Mouse (Mus musculus) ES-Bruce4 (cell line): ENCODE data around the gene Cacnb3. TPM values are rescaled to one million over a fixed set of nuclear protein-coding genes. Genes with fewer than 3 reads are reported as not detected.

Experiments
- H3K27ac ChIP-seq: 2 replicates; pipeline ENCODE4 v1.5.1; 2012; ENCODE audit warnings: low read length, inconsistent platforms; ENCODE audit not compliant: insufficient read depth
- H3K27me3 ChIP-seq: 2 replicates; pipeline ENCODE4 v1.6.1; 2012; ENCODE audit warnings: mild to moderate bottlenecking, low read length, inconsistent platforms; ENCODE audit not compliant: control insufficient read depth, poor library complexity, insufficient read depth, severe bottlenecking
- H3K36me3 ChIP-seq: 2 replicates; pipeline ENCODE4 v1.6.1; 2012; ENCODE audit warnings: inconsistent platforms, mild to moderate bottlenecking, low read length, moderate library complexity; ENCODE audit not compliant: control insufficient read depth, poor library complexity, insufficient read depth, severe bottlenecking
- H3K4me1 ChIP-seq: one replicate; pipeline ENCODE4 v1.8.1; 2011; ENCODE audit warnings: low read length; ENCODE audit not compliant: control insufficient read depth, insufficient read depth
- H3K4me3 ChIP-seq: 2 replicates; pipeline ENCODE4 v1.5.1; 2011; ENCODE audit warnings: low read depth, mild to moderate bottlenecking, low read length
- H3K9ac ChIP-seq: 2 replicates; pipeline ENCODE4 v1.6.1; 2012; ENCODE audit warnings: low read depth, mild to moderate bottlenecking, inconsistent platforms; ENCODE audit not compliant: poor library complexity, severe bottlenecking
- H3K9me3 ChIP-seq: replicated peaks from 2 replicates; pipeline ENCODE4 v1.6.1; 2012; ENCODE audit warnings: mild to moderate bottlenecking, low read length, inconsistent platforms; ENCODE audit not compliant: control insufficient read depth, poor library complexity, insufficient read depth, severe bottlenecking
- CTCF ChIP-seq: IDR thresholded peaks from one replicate; pipeline ENCODE4 v1.8.1; 2011; ENCODE audit warnings: low read depth, low read length
- EP300 ChIP-seq: IDR thresholded peaks from 2 replicates; pipeline ENCODE4 v1.6.1; 2011; ENCODE audit warnings: low read depth, low read length; ENCODE audit not compliant: insufficient read depth
- POLR2A ChIP-seq: IDR thresholded peaks from one replicate; pipeline ENCODE4 v1.8.1; 2011; ENCODE audit warnings: low read length; ENCODE audit not compliant: insufficient read depth
- polyA plus RNA-seq: library from polyadenylated mRNA; stranded (reverse); fragments of >200 nt; gene quantifications from 2 replicates; pipeline ENCODE4 v1.2.4, GENCODE M21; 2011; ENCODE audit warnings: low read depth; ENCODE audit not compliant: missing spikeins, insufficient read depth, insufficient read length

Gene Cacnb3
- polyA plus RNA-seq, 1 experiment = 16.8 TPM

DNA sequence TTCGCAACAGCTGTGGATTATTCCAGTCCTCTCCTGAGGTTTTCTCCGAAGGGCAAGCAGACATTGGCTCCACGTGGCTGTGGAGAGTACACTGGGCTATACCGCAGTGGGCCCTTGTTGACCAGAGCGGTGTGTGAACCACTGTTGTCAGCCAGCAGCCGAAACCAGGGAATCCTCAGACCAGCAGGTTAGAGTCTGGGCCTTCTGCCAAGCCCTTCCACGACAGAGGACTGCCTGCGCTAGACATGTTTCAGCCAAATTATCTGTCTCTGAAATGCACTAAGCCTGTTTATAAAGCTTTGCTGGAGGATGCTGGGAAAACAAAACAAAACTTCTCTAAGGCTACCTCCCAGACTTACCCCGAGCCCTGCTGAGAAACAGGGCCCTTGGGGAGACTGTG is 16.1 kb upstream of the Cacnb3 start:
- Histone ChIP-seq H3K9me3 (no peaks in the 10 kb centered on the region), H3K27me3 (peaks cover 4% of the 10 kb centered on the region), H3K36me3 (no peaks in the 10 kb centered on the region), H3K4me1 (peaks cover 2% of the 10 kb centered on the region), H3K4me3 (no peak overlapping the region), H3K9ac (no peak overlapping the region), H3K27ac (no peak overlapping the region)
- no peak for TF ChIP-seq EP300
- no peak for TF ChIP-seq POLR2A
- TF ChIP-seq CTCF = no peak

DNA sequence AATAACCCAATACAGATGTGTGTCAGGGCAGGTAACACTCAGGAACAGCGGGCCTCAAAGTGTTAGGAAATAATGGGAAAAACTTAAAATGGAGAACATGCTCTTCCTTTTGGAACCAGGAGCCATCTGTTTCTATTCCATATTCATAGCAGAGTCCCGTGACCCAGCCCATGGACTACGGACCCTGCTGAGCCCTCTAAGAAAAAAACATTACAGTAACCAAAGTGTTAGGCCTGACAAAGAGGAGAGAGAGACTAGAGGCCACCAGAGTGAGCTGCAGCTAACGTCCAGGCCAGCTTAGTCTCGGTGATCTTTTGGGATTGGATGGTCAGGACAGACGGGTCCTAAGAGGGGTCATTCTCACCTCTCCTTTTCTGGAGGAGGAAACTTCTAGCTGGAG is 15.7 kb upstream of the Cacnb3 start:
- no peaks in the 10 kb centered on the region for H3K9me3 ChIP-seq
- H3K4me3 ChIP-seq = no peak overlapping the region
- no peaks in the 10 kb centered on the region for H3K36me3 ChIP-seq
- H3K27me3 ChIP-seq = no peaks in the 10 kb centered on the region; the same call in 1 of the 2 replicates
- no peak overlapping the region for H3K27ac ChIP-seq
- TF ChIP-seq CTCF (no peak), POLR2A (no peak), EP300 (no peak)
- H3K4me1 ChIP-seq = peaks cover 2% of the 10 kb centered on the region
- no peak overlapping the region for H3K9ac ChIP-seq

DNA sequence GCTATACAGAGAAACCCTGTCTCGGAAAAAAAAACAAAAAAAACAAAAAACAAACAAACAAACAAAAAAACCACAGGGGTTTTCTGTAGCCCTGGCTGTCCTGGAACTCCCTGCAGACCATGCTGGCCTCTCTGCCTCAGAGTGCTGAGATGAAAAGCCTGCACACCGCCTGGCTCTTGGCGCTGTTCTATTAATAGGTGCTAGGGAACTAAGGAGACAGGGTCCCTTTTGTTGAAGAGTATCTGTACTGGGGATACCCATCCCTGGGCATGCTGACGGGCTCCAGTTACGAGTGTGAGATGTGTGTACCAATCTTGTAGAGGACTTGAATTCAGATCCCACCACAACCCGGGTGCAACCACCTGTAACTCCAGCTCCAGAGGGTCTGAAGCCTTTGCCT is 14.9 kb upstream of the Cacnb3 start:
- Histone ChIP-seq H3K27me3 (no peaks in the 10 kb centered on the region), H3K9me3 (no peaks in the 10 kb centered on the region), H3K36me3 (no peaks in the 10 kb centered on the region), H3K4me1 (peaks cover 3% of the 10 kb centered on the region), H3K9ac (no peak overlapping the region), H3K4me3 (no peak overlapping the region), H3K27ac (no peak overlapping the region)
- TF ChIP-seq CTCF (no peak), EP300 (no peak), POLR2A (no peak)

DNA sequence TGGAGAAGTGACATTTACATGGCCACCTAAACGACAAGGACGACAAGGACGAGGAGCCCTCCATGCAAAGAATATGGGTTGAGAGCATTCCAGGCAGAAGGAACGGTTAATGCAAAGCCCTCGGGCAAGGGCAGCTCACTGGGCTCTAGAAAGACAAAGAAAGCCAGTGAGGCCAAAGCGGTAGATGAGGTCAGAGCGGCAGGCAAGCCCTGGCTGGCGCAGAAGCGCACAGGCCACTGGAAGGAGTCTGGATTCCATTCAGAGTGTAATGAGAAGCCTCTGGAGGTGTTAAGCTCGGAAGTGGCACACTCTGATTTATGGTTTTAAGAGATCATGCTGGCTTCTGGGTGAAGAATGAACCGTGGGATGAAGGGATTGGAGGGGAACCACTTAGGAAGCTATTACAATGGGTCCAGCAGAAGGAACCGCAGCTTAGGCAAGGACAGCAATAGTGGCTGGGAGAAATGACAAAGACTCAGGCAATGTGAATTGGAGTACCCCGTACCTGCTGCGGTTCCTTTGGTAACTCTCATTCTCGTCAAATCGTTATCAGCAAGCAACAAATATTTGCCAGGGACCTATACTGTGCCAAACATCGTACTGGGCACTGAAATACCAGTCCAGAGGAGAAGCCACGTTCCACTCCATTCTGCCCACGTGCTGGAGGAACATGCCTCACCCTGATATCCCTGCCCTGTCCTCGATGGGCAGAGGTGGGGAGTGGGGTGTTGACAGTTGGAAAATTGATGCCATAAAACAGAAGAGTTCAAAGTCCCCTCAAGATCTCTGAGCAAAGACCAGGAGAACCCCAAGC is 14.1 kb upstream of the Cacnb3 start:
- Histone ChIP-seq H3K27me3 (no peaks in the 10 kb centered on the region), H3K36me3 (no peaks in the 10 kb centered on the region), H3K27ac (no peak overlapping the region), H3K4me1 (peaks cover 3% of the 10 kb centered on the region), H3K9ac (no peak overlapping the region), H3K4me3 (no peak overlapping the region), H3K9me3 (no peaks in the 10 kb centered on the region)
- TF ChIP-seq POLR2A (no peak), EP300 (no peak), CTCF (no peak)

DNA sequence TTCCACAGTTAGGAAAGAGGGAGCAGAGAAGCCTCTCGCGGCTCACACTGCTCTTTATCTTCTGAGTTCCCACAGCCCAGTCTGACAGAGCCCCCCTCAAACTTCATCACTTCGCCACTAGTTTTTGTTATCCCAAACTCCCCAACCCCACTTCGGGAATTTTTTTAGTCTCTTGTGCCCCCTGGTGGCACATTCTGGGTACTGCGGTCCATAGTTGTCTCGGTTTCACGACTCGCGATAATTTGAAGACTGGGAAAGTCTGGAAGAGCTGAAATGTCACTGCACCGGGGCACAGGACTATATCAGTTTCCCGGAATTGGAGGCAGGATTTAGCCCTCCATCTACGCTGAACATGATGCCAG is 13.5 kb upstream of the Cacnb3 start:
- Histone ChIP-seq H3K4me3 (no peak overlapping the region), H3K9ac (no peak overlapping the region)
- TF ChIP-seq POLR2A = no peak
- peak; percentile 55 for TF ChIP-seq CTCF
- TF ChIP-seq EP300 = no peak

DNA sequence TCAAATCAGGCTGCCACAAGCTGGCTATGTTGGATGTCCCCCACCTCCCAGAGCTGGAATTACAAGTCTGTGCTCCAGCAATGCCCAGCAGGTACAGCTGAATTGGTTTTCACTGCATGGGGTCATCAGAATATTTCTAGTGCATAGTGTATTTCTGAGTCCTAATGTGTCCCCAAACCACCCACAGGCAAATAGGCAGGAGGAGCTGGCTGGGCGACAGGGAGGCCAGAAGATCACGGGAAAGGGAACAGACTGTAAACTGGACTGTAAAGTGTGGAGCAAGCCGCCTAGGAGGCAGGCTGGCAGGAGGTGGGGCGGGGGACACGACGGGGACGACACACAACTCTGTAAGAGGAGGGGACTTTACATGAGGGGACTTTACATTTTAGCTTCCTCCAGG is 8.4 kb upstream of the Cacnb3 start:
- TF ChIP-seq CTCF (no peak), EP300 (no peak), POLR2A (no peak)
- Histone ChIP-seq H3K9me3 (no peaks in the 10 kb centered on the region), H3K27me3 (no peaks in the 10 kb centered on the region), H3K9ac (no peak overlapping the region), H3K4me1 (peaks cover 10% of the 10 kb centered on the region), H3K36me3 (no peaks in the 10 kb centered on the region), H3K4me3 (no peak overlapping the region), H3K27ac (peak overlapping the region; percentile 49; the same call in 1 of the 2 replicates)

More for the DNA sequence above, 13.5 kb upstream of the Cacnb3 start:
- peaks cover 4% of the 10 kb centered on the region for H3K4me1 ChIP-seq
- H3K9me3 ChIP-seq = no peaks in the 10 kb centered on the region
- H3K36me3 ChIP-seq = no peaks in the 10 kb centered on the region
- H3K27ac ChIP-seq = no peak overlapping the region
- H3K27me3 ChIP-seq = no peaks in the 10 kb centered on the region
